Mouse (Mus musculus) liver, embryonic 14.5 days (tissue): Measurements from ENCODE around the gene Ptprf.

Experiments used
- CTCF ChIP-seq: IDR thresholded peaks from 2 replicates; pipeline ENCODE4 v1.5.1; 2016; ENCODE audit warnings: antibody characterized with exemption, low read depth, control low read depth
- EP300 ChIP-seq: IDR thresholded peaks from 2 replicates; pipeline ENCODE4 v1.6.1; 2016; ENCODE audit warnings: antibody characterized with exemption, low read depth

GRCm38 (mm10) chr4:118272258-118272657 lies 18.9 kb downstream of the Ptprf start:
- TF ChIP-seq CTCF = no peak
- no peak for TF ChIP-seq EP300
